Mouse (Mus musculus) urinary bladder, postnatal 14 days (tissue): Measurements from ENCODE around the gene Limch1.

Experiments used
- DNase-seq: peaks from one replicate; pipeline ENCODE4 v3.0.0; 2021; ENCODE audit warnings: low spot score

Gene Limch1

DNA sequence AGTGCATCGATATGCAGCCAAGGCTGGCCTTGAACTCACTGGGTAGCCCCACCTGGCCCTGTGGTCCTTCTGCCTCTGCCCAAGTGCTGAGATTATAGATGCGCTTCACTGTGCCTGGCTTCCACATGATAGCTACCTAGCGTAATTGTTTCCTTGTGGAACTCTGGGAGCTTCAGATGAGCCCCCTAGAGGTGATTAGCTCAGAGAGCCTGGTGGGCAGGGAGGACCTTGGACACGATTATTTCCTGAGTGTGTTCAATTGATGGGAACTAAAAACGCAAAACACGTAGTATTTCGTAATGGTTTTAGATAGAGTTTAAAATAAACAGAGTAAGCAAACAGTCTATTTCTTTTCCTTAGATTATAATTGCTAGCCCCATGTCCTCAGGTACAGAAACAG is 287.0 kb downstream of the Limch1 start:
- no peak for DNase-seq

DNA sequence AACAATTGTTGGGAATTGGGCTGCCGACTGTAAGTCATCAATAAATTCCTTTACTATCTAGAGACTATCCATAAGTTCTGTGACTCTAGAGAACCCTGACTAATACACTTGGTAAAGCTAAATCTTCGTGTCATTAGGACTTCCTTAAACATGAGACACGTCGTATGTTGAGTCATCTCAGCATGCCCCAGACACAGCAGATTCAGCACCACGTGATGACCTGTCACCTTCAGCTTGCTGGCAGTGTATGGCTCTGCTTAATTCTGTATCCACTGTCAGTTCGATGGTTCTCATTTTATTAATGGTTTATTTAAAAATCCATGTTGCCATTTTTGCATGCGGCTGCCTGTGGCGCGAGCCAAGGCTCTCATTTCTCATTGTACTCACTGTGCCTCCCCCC is 298.3 kb downstream of the Limch1 start:
- DNase-seq = no peak

DNA sequence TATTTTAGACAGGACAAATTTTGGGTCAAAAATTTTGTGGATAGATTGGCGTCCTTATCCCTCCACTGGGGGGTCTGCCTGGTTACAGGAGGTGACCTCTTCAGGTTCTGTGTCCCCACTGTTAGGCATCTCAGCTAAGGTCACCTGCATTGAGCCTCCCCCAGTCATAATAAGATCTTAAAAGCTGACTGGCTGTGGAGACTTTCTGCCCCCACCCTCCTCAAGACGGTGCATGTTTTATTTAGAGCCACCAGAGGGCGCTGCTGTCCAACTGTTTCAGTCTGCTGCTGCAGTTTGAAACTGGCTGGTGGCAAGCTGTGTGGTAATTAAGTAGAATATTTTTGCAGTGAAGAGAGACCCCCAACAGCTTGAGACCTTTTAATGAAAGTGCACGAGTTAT is 302.4 kb downstream of the Limch1 start:
- DNase-seq = peak; percentile 13

DNA sequence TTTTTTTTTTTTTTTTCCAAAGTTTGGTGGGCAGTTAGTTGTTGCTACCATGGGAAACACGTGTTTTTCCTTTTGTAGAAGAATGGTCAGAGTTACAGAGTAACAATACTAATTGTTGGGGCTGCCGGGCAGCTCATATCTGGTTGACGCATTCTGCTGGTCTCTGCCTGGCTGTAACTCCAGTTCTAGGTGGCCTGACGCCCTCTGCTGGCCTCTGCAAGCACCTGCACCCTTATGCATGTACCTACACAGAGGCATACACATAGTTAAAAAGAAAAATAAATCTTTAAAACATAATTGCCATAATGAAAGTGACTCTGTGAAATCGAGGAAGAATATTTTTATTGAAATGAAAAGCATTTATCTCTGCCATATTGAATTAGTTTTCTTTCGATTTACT is 312.2 kb downstream of the Limch1 start:
- no peak for DNase-seq

DNA sequence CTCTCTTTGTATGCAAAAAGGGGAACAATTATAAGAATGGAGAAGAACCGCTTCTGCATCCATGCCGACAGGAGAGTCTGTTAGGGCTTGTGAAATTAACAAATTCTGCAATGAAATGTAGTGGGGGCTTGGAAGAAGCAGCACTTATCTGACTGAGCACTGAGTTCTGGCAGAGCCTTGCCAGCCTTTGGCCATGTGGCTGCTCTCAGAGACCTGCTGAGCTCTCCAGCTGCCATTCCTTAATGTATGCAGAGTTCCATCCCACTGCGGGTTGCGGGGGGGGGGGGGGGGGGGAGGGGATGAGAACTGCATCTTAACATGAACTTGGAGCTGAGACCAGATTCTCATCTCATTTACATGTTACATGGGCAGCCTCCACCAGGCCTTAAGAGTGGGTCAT is 314.9 kb downstream of the Limch1 start:
- no peak for DNase-seq

DNA sequence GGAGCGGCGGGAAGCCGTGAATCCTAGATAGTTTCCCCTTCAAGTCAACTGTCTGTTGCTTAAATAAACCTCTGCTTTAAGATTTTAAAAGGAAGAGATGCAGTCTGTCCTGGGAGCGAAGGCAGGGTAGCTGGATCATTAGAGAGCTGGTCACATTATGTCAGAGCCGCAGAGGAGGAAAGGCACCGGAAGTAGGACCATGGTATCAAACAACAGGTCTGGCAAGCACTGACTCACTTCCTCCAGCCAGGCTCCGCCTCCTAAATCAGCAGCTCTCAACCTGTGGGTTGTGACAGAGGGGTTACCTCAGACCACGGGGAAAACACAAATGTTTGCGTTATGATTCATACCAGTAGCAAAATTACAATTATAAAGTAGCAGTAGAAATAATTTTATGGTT is 318.0 kb downstream of the Limch1 start:
- DNase-seq = no peak

DNA sequence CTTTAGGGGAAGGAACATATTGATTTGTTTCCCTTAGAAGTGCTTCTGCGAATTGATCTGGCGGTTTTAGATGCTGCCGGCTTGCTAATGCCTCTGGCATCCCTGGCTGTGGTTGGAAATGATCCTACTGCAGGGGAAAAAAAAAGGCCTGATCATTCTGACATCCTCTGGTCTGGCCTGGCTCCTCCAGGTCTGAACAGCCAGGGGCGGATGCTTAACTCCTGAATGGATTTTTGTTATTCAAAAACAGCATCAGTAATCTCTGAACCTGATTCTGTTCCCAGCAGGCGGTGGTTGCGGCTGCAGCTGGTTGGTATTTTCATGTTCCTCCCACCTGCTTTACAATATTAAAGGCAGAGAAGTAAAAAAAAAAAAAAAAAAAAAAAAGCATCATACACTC is 337.5 kb downstream of the Limch1 start:
- DNase-seq = no peak

DNA sequence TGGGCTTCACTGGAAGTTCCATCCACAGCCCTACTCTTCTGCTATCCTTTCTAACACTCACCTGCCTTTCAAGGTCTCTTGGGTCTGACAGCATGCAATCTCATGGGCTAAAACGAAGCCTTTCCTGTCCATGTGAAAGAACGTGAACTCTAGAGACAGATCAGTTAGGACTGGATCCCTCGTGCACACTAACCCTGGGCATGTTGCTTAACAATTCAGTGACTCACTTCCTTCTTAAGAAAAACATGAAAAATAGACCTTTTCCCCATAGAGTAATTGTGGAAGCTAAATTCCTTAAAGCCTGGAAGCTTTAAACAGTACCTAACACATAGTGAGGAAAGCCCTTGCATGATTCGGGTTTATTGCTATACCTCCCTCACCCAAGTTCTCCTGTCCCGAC is 345.2 kb downstream of the Limch1 start:
- no peak for DNase-seq

DNA sequence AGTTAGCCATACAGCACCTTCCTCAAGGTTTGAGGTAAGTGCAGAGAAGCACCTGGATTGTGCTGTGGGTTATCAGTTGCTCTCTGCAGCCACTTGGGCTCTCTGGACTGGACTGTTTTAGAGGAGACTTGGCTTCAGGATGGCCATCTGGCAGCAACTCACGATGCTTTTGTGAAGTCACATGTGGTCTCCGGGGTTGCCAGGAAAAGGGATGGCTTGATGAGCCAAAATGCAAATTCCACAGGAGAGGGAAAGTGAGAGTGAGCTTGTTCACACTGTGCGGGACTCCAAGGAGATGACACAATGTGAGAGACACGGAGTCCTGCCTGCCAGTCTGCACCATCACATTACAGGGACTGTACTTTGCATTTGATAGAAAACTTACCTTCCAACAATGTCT is 346.1 kb downstream of the Limch1 start:
- no peak for DNase-seq

DNA sequence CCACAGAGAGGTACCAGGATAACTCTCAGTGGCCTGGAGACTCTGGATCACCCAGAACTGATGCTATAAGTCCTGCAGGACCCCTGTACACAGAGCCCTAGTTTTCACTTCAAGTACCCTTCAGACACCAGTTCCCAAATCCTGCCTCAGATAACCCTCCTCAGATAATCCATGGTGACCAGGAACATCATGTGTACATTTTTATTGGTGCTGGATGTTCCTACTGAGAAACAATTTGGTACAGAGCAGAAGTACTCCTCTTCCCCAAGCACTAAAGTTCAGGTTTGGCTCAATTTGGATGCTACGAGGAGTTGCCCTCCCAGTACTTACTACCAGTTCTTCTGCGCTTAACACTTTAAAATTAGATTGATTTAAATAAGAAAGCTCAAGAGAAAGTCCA is 348.4 kb downstream of the Limch1 start:
- DNase-seq = no peak

DNA sequence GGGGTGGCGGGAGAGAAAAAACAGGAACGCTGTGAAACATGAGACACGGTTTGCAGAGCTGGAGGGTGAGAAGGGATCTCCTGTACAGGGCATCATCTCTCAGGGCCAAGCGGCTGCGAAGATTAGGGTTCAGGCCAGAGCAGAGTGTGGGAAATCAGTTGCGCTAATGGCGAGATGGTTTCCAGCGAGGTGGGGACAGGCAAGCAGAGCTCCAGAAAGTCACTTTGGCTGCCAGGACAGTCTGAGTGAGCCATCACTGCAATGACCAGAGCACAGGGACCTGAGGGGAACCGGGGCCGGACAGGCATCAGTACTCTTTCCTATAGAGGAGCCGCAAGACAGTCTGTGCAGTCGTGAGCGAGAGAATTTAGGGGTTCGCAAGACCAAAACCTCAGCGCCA is 349.5 kb downstream of the Limch1 start:
- DNase-seq = no peak

DNA sequence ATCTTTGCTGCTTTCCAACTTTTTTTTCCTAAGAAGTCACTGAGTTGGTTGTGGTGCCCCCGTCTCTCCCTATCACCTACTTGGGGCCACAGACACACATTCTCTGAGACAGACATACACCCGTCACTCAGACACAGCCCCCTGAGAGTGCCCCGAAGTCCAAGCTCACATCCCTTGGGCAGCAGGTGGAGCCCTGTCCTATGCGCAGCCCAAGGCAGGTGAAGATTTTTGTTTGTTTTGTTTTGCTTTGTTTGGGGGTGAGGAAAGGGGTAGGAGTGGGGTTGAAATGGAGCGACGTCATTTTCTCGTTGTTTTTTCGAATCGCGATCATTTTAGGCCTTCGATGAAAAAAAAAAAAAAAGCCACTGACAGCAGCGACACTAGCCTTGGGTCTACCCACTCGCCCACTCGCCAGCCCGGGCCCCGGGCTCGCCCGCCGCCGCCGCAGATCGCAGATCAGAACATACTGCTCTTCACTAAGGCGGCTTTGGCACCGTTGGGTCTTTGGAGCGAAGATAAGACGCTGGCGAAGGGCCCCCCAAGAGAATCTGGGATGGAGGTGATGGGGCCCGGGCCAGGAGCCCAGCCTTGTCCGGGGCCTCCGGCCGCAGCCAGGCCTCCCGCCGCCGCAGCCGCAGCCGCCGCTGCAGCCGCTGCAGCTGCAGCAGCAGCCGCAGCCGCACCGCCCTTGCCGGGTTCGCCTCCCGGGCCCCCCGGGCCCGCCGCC is 350.2 kb downstream of the Limch1 start:
- DNase-seq = no peak

DNA sequence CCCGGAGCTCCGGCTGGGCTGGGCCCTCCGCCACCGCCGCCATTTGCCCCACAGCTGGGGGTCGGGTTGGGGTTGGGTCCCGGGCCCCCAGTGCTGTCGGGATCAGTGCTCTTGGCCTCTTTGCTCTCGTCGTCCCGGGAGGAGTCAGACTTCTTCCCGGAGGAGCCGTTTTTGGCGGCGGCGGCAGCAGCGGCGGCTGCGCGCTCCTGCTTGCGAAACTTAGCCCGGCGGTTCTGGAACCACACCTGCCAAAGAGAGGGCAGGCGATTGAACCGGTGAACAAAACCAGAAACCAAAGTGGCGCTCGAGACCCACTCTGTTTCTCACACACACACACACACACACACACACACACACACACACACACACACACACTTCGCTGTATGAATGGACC is 350.7 kb downstream of the Limch1 start:
- peak; percentile 19 for DNase-seq

DNA sequence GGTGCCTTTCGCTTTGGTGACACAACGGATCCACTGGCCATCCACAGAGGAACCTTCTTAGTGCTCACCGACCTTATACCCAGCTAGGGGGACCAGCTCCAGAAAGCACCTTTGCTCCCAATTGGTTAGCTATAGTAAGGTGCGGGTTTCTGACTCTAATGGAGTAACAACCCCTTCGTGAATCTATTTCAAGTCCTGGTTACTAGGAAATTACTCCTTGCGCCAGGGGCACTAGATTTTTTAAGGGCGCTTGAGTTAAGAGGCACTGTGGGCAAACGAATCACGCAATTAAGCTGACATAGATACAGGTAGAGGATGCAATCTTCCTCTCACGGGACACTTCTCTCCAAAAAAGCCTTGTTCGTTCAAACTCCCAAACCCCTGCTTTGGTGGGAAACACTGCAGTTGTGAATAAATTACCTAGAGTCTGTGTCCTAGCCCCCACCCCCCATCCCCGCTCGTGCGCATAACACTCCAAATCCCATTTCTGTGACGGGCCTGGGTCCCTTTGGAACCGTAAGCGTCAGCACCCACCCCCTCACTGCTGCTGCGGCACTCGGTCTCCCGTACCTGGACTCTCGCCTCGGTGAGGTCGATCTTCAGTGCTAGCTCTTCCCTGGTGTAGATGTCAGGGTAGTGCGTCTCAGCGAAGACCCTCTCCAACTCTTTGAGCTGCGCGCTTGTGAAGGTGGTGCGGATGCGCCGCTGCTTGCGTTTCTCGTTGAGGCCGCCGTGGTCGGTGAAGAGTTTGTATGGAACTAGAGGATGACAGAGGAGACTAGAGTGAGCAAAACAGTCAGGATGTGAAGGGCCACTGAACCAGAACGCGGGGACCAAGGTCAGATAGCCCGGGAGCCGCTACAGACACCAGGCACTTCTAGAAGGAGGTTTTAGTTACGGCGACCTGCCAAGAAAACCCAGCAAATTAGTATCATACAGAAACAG is 351.8 kb downstream of the Limch1 start:
- DNase-seq = no peak

DNA sequence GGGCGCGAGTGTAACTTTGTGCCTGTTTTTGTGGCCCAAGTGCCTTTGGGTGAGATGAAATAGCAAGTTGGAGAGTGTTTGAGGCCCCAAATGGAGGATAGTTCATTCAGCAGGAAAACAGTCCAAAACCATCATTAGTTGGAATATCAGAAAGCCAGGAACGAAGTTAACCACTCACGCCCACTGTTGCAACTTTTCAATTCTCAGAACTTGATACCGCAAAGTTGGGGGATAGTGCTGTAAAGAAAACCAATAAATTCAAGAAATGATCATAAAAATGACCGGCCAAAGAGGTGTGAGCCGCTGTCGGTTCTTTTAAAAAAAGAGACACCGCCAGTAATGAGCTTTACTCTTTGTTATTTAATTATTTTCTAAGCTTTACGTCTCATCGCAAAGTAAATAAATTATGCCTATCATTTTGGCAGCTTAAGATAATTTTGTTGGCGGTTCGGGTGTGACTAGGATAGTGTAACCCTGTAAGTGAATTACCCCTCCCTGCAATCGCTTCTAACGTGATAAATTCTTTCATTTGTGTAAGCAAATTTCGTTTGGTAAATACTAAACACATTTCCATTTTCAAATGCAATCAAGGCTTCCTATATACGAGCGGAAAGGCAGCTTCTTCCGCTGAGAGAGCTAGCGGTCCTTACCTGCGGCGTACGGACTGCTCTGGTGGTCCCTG is 352.6 kb downstream of the Limch1 start:
- no peak for DNase-seq

DNA sequence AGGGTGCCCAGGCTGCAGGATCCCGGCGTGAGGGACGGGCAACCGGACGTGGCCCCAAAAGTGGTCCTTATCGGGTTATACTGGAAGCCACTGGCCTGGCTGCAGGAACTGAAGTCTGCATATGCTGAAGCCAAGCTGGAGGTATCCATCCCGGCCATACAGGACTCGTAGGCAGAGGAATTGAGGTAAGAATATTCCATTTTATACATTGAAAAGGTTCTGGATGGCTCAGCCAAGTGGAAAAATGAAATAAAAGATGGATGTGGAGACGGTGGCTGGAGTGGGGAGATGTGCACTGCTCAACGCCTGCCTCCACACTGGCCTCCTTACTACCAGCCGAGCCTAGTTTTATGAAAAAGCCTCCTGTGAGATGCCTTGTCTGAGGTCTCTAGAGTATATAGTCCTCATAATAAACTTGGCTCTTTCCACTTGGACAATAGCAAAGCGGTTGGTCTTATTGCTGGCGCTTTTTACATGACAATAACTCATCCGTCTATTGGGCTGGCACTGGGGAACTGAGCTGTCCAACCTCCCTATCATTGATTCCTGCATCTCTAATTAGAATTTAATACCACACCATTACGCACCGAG is 353.2 kb downstream of the Limch1 start, which contains the start of gene Phox2b:
Gene Phox2b, minus strand, starts transcription at position 569 of the 591 bp plus-strand sequence.
- no peak for DNase-seq

DNA sequence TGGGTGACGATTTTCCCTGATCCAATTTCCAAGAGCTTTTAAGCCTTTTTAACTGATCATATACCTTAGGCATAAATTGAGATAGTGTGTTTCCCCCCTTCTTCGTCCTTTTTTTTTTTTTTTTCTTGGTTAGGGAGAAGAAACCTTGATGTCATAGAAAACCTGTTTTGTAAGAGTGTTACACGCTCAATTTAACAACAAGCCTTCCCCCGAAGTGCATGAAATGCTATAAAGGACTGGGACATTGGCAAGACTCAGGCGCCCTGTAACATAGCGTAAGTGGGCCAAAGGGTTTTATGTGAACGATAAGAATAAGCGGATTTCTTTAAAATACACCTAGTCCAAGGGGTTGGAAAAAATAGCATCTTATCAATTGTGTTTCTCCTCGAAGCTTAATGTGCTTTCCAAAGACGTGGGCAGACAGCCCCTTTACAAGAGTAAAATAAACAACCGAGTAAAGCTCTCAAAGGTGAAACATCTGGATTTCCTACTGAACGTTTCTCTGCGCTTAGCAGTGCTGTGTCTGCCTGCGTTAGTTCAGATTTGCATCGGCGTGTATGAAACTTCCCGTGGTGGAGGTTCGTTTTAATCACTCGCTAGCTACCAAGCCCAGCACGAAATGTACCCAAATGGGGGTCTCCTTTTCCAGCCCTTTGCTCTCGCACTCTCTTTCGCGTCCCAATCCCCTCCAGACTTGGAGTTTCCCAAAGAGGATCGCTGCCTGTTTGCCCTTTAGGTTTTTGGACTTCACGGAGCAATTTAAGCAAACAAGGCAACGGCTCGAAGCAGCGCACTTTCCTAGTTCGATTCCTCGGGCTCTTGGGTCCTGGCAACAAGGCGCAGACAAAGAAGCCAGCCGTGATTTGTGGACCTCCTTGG is 354.0 kb downstream of the Limch1 start:
- DNase-seq = no peak

DNA sequence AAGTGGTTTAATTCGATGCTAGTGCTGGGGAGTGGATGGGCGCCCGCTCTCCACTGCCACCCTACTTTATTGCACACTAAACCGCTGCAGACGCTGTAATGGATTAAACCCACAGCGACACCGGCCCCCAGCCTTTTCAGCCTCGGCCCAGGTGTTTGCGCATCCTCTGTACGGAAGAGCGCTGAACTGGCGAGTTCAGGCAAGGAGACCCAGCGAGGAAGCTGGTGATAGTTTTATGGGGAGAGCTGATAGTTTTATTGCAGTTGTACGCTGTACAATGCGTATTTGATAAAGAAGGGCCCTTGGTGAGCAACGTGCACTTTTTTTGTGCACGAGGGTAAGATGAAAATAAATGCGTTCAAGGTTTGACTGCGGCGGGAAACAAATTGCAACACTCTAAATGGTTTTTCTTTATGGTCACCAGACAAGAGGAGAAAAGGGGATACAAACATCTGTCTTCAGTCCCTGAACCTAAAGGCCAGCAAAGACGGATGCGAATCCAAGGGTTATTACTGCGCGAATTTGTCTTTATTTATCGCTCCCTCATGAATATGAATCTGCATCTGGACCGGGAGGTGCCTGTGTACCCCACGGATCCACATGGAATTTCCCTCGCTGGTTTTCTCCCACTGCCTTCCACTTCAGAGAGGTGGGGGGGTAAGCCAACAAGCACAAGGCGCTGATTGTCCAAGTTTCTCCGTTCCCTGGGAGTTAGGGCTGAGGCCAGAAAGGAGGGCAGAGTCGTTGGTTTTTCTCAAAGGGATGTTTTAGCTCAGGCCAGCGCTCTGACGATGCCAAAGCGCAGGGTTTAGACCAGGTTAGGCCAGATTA is 355.2 kb downstream of the Limch1 start:
- no peak for DNase-seq

DNA sequence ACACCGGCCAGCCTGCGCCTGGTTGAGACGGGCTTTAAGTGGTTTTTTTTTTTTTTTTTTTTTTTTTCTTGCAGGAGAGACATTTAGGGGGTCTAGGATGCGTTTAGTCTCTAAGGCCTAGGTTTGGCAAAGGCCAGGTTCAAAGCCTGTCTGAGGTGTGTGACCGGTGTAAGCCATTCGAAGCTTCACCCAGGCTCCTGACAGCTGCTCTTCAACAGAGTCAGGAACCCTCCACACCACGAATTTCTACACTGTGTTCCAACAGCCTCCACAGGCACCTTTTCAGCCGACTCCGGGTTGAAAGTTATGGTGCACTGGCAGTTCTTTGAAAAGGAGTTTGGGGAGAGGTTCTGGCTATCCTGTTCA is 355.8 kb downstream of the Limch1 start:
- no peak for DNase-seq

DNA sequence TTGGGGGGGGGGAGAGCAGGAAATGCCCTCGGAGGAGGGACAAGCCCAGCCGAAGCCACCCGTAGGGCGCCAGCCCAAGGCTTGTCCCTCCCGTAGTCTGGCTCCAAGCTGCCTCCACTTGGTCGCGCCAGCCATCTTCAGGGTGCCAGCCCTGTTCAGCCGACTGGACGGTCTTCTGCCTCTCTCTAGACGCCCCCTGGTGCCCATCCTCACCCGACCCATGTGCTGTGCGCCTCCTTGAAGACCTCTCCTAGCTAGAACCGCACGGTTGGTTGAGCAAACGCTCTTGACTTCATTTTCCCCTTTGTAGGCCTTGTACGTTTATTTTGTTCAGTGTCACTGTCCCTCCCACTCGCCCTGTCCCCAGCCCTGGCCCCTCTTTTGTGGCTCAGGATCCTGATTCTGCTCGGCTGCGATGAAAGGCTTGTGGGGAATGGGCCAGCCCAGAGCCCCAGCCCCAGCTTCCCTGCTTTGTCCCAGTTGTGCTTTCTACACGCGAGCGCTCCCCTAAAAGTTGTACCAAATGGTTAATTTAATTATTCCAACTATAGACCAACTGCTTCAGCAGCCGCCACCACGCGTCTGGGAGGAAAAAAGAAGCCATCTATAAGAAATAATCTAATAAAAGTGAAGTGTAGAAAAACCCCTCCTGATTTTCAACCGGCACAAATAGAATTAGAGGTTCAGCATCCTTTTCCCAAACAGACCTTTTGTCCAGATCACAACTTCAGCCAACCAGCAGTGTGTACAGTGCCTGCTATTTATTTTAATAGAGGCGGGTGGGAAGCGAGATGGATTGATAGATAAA is 356.4 kb downstream of the Limch1 start:
- no peak for DNase-seq
